Mouse (Mus musculus) spleen, adult 2 months (tissue): ENCODE measurements at regions not wholly inside any gene's neighbourhood (a gene's known extent, or its start where the extent isn't known, plus 50 kb on each side); places are given as distances from the start of the nearest gene placed in this dataset.

ENCODE experiments used
- DNase-seq, 2 experiments: peaks; one replicate each; pipeline versions ENCODE4 v3.0.0 to v3.0.0-alpha.2; 2012 to 2021; ENCODE audit warnings: low spot score in 2 of 2, low read depth in 1 of 2
- H3K27ac ChIP-seq: fragments of 200-500 bp; 2 replicates; pipeline ENCODE4 v1.5.1; 2012; ENCODE audit warnings: low read length, inconsistent platforms; ENCODE audit not compliant: insufficient read depth
- H3K27me3 ChIP-seq: fragments of 200-500 bp; 2 replicates; pipeline ENCODE4 v1.6.1; 2012; ENCODE audit warnings: mild to moderate bottlenecking, moderate library complexity, low read length, inconsistent platforms; ENCODE audit not compliant: control insufficient read depth, insufficient read depth
- H3K36me3 ChIP-seq: fragments of 200-500 bp; 2 replicates; pipeline ENCODE4 v1.6.1; 2012; ENCODE audit warnings: mild to moderate bottlenecking, low read length, inconsistent platforms; ENCODE audit not compliant: control insufficient read depth, insufficient read depth
- H3K4me1 ChIP-seq: fragments of 200-500 bp; 2 replicates; pipeline ENCODE4 v1.6.1; 2011; ENCODE audit warnings: inconsistent platforms; ENCODE audit not compliant: control insufficient read depth, insufficient read depth, insufficient read length
- H3K4me3 ChIP-seq: fragments of 200-500 bp; 2 replicates; pipeline ENCODE4 v1.5.1; 2011; ENCODE audit warnings: mild to moderate bottlenecking, inconsistent platforms; ENCODE audit not compliant: insufficient read depth, insufficient read length; ENCODE audit errors: extremely low read depth
- CTCF ChIP-seq: fragments of 200-500 bp; IDR thresholded peaks from 2 replicates; pipeline ENCODE4 v1.5.1; 2011; ENCODE audit warnings: mild to moderate bottlenecking, inconsistent platforms; ENCODE audit not compliant: insufficient read depth, insufficient read length, insufficient replicate concordance; ENCODE audit errors: extremely low read depth
- POLR2A ChIP-seq: fragments of 200-500 bp; IDR thresholded peaks from 2 replicates; pipeline ENCODE4 v1.6.1; 2011; ENCODE audit warnings: low read depth, low read length, inconsistent platforms
- WGBS: fragments of 180-500 bp; shearing (Covaris S2); methylation state at CpG from one replicate; pipeline ENCODE4 v1.1.7; 2018; 5-methylcytosine and 5-hydroxymethylcytosine counted together

GRCm38 (mm10) chr14:103919380-103919779 is 75.2 kb upstream of the Ednrb start:
- no peak for TF ChIP-seq CTCF
- no peak for TF ChIP-seq POLR2A
- DNase-seq, result no peak
- Histone ChIP-seq H3K4me1 (no peaks in the 10 kb centered on the region), H3K4me3 (no peak overlapping the region), H3K27me3 (no peaks in the 10 kb centered on the region), H3K36me3 (no peaks in the 10 kb centered on the region), H3K27ac (no peak overlapping the region)
- WGBS, result 66% methylated on average over 4 of the region's 4 CpGs

DNA sequence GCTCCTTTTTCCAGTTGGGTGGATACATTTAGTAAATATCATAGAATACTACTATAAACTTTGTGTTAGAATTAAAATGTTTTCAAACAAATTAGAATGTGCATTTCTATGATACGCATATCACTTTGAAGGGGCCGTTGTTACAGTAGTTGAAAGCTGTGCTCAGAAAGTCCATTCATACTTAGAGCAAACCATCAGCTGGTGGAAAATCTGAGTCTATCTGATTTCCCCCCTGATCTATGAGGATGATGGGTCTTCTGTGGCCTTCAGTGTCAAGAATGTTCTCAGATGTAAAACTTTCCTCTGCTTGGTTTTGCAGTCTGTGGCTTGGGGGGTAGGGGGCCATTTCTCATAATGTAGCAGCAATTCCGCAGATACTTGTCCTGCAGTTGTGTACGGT is 69.3 kb upstream of the Ednrb start:
- 93% methylated on average over 4 of the region's 4 CpGs for WGBS
- TF ChIP-seq CTCF (no peak), POLR2A (no peak)
- no peaks in the 10 kb centered on the region for H3K36me3 ChIP-seq
- no peaks in the 10 kb centered on the region for H3K4me1 ChIP-seq
- H3K4me3 ChIP-seq, result no peak overlapping the region
- no peak overlapping the region for H3K27ac ChIP-seq
- no peaks in the 10 kb centered on the region for H3K27me3 ChIP-seq
- DNase-seq, result no peak

- no peak overlapping the region for H3K4me3 ChIP-seq
- no peak for DNase-seq
- WGBS, result 92% methylated on average over 4 of the region's 4 CpGs
- H3K27ac ChIP-seq, result no peak overlapping the region
- TF ChIP-seq POLR2A, result no peak
- no peak for TF ChIP-seq CTCF
- no peaks in the 10 kb centered on the region for H3K27me3 ChIP-seq
- no peaks in the 10 kb centered on the region for H3K4me1 ChIP-seq
- no peaks in the 10 kb centered on the region for H3K36me3 ChIP-seq
Observed at GRCm38 (mm10) chr14:103911707-103912106, 67.5 kb upstream of the Ednrb start.

DNA sequence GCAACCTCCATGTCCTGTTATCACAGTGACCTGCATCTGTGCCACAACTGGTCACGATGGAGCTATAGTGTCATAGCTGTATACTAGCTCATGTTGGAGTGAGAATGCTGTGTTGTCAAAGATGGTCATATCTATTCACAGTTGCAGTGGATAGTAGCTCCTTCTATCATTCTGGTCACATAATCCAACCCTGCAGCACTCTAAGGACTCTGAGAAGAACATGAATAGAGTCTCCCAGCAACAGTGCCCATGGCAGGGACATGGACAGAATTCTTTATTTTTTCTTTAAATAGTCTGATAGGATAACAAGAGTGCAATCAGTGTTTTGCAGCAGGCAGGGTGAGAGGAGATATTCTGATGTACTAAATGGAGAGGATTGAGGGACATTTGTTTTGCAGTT is 67.1 kb upstream of the Ednrb start:
- no peak for DNase-seq
- TF ChIP-seq CTCF, result no peak
- no peak for TF ChIP-seq POLR2A
- no peaks in the 10 kb centered on the region for H3K36me3 ChIP-seq
- H3K27ac ChIP-seq, result no peak overlapping the region
- WGBS, result 89% methylated on average over 1 of the region's 1 CpGs
- H3K27me3 ChIP-seq, result no peaks in the 10 kb centered on the region
- H3K4me3 ChIP-seq, result no peak overlapping the region
- no peaks in the 10 kb centered on the region for H3K4me1 ChIP-seq

DNA sequence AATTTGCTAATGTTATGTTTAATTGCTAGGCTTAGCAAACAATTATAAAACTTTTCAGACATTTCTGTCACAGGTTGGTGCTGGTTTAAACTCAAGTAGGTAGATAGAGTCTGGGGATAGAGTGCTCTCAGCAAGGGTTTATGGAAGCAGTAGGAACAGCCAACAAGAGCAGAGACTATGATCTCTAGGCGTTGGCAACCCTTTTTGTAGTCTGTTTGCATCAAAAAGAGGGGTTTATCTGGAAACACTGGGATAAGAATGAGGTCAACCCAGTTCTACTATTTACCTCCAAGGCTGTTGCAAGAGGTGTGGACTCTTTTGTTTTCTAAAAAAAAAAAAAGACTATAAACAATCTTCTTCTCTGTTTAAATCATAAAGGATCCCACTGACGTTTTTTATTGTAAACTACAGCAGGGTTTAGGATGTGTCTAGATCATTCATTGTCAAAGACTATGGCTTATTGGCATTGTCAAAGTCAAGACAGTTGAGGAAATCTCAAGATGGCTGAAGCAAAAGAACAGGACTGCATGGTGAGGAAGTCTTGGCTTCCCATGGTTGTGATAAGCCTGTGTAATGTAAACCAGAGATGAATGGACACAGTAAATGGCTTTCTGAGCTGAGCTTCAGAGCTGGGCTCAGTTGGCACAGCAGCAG is 62.3 kb upstream of the Ednrb start:
- 72% methylated on average over 2 of the region's 2 CpGs for WGBS
- TF ChIP-seq CTCF (no peak), POLR2A (no peak)
- H3K36me3 ChIP-seq, result no peaks in the 10 kb centered on the region
- DNase-seq, result no peak
- no peaks in the 10 kb centered on the region for H3K27me3 ChIP-seq
- no peak overlapping the region for H3K4me3 ChIP-seq
- H3K4me1 ChIP-seq, result no peaks in the 10 kb centered on the region
- no peak overlapping the region for H3K27ac ChIP-seq

DNA sequence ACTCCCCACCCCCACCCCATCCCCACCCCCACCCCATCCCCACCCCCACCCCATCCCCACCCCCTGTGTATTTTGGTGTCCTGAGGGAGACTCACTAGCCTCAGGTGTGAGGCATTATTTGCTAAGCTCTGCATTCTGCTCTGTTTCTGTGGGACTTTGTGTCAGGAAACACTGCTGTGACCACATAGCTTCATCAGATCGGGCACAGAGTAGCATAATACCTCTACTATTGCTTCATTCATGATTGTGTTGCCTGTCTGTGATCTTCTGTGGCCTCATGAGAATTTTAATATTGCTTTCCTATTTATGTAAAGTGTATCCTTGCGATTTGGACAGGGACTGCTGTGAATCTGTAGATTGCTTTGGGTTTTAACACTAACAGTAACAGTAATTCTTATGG is 56.6 kb upstream of the Ednrb start:
- no peak for DNase-seq
- Histone ChIP-seq H3K27me3 (peaks cover 1% of the 10 kb centered on the region; the same call in 1 of the 2 replicates), H3K4me1 (0 out of 2 replicates have a peak, but pooled peaks cover 2% of the 10 kb centered on the region), H3K27ac (no peak overlapping the region), H3K4me3 (no peak overlapping the region), H3K36me3 (no peaks in the 10 kb centered on the region)
- 65% methylated on average over 2 of the region's 2 CpGs for WGBS
- no peak for TF ChIP-seq POLR2A
- no peak for TF ChIP-seq CTCF

DNA sequence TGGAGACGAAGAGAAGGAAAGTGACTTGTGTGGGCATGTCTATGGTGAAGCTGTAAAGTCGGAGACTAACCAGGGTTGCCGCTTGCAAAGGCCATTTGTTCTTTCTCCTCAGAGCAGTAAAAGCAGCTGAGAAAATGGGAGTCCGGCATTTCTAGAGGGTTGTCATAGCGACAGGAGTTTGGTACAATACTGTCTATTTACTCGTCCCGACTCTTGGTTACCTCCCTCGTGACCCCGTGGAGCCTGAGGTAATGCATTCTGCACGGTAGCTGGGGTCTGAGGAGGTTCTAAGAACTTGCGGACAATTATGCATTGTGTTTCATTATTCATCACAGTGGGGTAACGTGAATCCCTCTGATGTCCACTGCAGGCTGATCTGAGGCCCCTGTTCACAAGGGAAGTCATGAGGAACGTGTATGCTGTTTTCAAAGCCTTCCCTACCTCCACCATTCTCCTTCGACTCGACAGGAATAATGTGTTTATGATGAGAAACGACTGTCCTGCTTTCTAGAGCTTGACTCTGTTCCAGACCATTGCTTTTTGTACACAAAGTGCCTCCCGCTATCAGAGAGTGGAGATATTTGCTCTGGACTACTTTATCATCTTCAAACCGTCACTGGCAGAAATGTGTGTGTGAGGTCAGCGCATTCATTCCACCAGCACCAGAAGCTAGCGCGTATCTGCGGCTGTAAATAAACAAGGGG is 55.1 kb upstream of the Ednrb start:
- no peak for DNase-seq
- Histone ChIP-seq H3K4me1 (0 out of 2 replicates have a peak, but pooled peaks cover 2% of the 10 kb centered on the region), H3K27me3 (peaks cover 1% of the 10 kb centered on the region; the same call in 1 of the 2 replicates), H3K27ac (no peak overlapping the region), H3K36me3 (no peaks in the 10 kb centered on the region), H3K4me3 (no peak overlapping the region)
- TF ChIP-seq POLR2A, result no peak
- no peak for TF ChIP-seq CTCF
- WGBS, result 48% methylated on average over 22 of the region's 22 CpGs
